Mouse (Mus musculus) layer of hippocampus, adult 8-10 months (tissue): ENCODE data around the gene Alkbh4. TPM values are rescaled to one million over a fixed set of nuclear protein-coding genes. Genes with fewer than 3 reads are reported as not detected.
"Not testable (repeated sequence)": the region's sequence is repeated elsewhere in the genome, so short reads cannot be mapped to it uniquely, and the experiment has no call there.

Source experiments
- DNase-seq, 2 experiments: peaks; one replicate each; pipeline ENCODE4 v3.0.0; 2022; ENCODE audit warnings: low spot score in 2 of 2
- total RNA-seq, 4 experiments: library from RNA; stranded (reverse); gene quantifications; 2 replicates each; pipeline ENCODE4 v1.2.4; 2022

The Alkbh4 gene
- total RNA-seq, result 10 to 100 TPM in 1 of 4 experiments, 1 to 10 TPM in 3; 8.7 to 10.8 (median 9.6) TPM

DNA sequence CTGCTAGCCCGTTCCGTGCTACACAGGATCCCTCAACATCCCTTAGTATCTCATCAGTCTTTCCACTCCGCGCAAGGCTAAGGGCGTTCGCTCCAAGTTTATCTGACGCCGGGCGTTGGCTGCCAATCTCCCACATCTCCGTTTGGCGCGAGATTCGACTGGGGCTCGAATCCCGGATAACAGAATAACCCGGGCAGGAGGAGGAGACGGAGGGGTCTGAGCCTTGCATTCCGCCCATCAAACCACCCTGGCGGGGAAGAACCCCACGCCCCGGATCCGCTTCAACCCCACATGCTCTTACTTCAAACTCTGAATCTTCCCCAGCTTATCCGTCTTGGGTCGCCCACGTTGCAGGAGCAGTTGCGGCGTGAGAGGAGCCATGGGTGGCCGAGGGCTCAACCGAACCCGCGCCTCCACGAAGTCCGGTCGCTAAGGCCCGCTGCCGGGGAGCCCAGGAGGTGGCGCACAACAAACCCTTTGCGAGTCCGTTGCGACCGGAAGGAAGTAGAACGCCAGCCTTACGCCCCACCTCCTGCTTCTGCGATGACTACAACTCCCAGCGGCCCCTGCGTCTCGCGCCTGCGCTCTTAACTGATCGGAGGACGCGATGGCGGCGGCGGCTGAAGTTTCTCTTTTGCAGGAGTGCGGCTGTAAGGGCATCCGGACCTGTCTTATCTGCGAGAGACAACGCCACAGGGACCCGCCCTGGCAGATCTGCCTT is at the start of gene Alkbh4, which contains the start of gene Lrwd1:
Alkbh4 (plus strand) TSS at position 576 of the 721 bp plus-strand sequence.
Lrwd1 (minus strand) TSS at position 504 of the 721 bp plus-strand sequence.
- DNase-seq, result peak; percentile 93 to 96

DNA sequence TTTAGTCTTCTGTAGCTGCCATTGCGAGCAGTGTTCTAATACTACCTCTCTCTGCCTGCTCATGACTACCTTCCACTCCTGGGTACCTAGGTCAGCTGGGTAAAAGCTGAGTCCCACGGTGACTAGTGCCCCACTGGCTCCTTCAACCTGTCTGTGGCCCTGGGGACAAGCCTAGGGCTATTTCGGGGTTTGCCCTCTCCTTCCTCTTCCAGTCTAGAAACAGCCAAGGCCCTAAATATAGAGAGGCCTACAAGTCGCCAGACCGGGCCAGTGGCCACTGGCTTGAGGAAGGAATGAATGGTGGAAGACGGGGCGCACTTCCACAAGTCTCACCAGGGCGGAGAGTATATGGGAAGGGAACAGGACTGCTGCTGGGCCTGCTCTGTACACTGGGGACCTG is 49.7 kb upstream of the Alkbh4 start:
- no peak for DNase-seq

DNA sequence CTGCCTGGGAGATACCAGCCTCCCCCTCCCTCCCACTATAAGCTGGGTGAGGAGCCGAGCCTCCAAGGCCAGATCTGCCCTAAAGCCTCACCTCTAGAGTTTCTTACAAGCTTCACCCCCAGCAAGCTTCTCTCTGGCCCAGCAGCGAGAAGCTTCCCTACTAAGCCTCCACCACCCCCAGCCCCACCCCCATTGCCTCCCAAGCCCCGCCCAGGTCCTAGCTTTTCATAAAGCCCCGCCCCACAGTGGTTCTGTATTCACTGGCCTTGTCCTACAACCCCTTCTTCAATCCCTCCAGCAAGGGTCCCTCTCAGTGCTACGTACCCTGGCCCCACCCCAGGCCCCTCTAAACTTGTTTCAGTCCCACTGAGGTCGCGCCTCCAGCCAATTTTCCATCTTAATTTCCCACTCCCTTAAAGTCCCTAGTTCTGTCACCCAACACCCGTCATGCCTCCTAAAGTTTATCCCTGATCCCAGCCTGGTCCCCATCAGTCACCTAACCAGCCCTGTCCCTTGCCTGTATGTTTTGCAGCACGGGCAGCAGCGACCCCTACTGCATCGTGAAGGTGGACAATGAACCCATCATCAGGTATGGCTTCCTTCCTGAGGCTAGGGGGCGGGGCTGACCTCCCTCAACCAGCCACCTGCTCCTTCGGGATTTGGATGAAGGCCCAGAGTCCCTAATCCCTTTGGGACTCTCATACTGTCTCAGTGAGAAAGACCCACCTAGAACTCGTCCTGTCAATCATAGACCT is 46.9 kb upstream of the Alkbh4 start:
- no peak for DNase-seq

- no peak for DNase-seq
Measured at GRCm38 (mm10) chr5:136091927-136092326, 44.0 kb upstream of the Alkbh4 start.

- no peak for DNase-seq
Measured at GRCm38 (mm10) chr5:136094249-136095010, 41.5 kb upstream of the Alkbh4 start.

GRCm38 (mm10) chr5:136095089-136095488 is 40.9 kb upstream of the Alkbh4 start:
- DNase-seq, result no peak

- DNase-seq, result no peak
Measured at GRCm38 (mm10) chr5:136098536-136098935, 37.4 kb upstream of the Alkbh4 start.

DNA sequence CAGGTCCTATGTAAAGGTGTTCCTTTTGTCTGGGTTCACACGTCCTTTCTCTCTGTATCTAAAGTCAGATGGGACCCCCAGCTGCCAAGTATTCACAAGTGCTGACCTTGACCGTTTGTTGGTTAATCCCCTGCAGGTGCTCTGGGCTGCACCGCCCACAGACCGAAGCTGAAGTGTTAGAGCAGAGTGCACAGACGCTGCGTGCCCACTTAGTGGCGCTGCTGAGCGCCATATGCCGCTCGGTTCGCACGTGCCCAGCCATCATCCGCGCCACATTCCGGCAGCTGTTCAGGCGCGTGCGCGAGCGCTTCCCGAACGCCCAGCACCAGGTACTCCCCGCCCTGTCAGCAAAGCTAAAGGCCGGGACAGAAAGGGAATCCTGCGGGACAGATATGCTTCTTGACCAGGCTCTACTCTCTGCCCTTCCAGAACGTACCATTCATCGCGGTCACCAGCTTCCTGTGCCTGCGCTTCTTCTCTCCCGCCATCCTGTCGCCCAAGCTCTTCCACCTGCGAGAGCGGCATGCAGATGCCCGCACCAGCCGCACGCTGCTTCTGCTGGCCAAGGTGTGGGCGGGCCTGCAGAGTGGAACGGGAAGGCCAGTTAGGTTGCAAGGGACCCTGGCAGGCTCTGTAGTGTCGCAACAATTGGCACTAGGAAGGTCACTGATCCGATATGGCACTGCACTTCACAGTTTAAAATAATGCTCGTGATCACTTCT is 33.7 kb upstream of the Alkbh4 start:
- peak in 1 of 2 experiments; percentile 67 for DNase-seq

DNA sequence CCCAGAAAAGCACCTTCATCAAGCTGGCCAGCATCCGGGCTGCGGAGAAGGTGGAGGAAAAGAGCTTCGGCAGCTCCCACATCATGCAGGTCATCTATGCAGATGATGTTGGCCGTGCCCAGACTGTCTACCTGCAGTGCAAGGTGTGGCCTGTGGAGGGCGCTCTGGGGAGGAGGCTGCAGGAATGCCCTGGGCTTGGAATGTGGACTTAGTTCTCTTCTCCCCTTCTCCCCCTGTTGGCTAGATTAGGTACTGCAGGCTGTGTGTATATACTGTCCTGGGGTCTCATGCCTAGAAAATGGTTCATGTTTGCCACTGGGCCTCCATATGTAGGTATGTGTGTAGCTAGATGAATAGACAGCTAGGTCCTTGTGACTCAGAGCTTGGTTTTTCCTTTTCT is 31.4 kb upstream of the Alkbh4 start:
- DNase-seq, result no peak

GRCm38 (mm10) chr5:136108486-136108885 is 27.5 kb upstream of the Alkbh4 start:
- no peak for DNase-seq

GRCm38 (mm10) chr5:136109042-136109441 is 26.9 kb upstream of the Alkbh4 start:
- no peak for DNase-seq

DNA sequence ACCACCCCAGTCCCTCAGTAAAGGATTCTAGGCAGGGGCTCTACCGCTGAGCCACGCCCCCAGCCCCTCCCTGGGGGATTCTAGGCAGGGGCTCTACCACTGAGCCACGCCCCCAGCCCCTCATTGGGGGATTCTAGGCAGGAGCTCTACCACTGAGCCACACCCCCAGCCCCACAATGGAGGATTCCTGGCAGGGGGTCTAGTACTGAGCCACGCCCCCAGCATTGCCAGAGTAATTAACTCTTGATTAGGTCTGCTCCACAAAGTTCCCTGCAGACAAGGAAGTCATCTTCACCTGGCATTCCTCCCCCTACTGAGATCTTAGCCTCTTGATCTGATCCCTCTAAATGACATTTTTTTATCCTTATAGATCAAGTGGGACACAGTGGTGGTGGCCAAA is 22.4 kb upstream of the Alkbh4 start:
- DNase-seq, result not testable (repeated sequence)

DNA sequence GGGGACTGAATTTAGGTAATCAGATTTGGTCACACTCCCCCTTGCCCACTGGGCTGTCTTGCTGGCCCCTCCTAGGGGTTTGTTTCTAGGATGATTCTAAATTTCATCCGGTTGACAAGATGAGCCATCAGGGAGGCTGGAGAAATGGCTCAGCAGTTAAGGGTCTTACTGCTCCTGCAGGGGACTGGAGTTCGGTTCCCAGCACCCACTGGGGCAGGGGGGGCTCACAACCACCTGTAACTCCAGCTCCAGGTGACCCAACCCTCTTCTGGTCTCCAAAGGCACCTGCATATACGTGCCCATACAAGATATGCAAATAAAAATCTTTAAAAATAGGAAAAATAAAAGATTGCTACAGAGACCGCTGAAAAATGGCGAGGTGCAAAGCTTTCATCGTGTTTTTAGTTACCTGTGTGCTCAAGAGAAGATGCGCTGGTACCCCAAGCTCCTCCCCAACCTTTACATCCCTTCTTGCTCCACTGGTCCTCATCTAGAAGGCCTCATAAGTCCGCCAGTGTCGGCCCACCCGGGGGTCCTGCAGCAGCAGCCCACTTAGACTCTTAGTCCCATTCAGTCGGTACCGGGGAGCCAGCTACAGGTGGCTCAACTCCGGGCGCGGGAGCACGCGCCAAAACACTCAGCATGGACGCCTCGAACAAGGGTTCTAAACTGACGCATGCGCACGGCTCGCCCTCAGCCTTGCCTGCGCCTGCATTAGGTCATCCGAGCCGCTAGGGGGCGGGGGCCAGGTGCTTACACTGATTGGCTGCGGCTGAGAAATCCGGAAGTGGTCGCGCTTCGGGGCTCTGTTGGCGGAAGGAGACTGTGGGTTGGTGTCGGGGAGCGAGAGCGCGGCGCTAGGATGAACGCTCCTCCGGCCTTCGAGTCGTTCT is 19.8 kb upstream of the Alkbh4 start, which contains the start of gene Polr2j:
Polr2j (plus strand) TSS at position 741 of the 893 bp plus-strand sequence.
- peak; percentile 93 to 98 for DNase-seq

DNA sequence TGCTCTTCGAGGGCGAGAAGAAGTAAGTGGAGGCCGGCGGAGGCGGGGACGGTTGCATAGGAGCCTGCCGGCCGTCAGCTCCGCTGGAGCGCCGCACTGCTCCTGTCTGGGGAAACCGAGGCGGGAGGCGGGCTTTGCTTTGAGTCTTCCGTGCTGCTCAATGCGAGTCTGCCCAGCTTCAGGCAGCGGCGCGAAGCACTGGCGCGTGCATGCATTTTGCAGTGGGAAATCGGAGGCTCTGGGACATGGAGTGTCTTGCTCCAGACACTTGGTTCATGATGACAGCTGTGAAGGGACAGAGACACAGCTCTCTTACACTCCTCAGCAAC is 19.2 kb upstream of the Alkbh4 start:
- DNase-seq, result no peak

- DNase-seq, result no peak
Measured at GRCm38 (mm10) chr5:136122165-136122564, 13.8 kb upstream of the Alkbh4 start.

DNA sequence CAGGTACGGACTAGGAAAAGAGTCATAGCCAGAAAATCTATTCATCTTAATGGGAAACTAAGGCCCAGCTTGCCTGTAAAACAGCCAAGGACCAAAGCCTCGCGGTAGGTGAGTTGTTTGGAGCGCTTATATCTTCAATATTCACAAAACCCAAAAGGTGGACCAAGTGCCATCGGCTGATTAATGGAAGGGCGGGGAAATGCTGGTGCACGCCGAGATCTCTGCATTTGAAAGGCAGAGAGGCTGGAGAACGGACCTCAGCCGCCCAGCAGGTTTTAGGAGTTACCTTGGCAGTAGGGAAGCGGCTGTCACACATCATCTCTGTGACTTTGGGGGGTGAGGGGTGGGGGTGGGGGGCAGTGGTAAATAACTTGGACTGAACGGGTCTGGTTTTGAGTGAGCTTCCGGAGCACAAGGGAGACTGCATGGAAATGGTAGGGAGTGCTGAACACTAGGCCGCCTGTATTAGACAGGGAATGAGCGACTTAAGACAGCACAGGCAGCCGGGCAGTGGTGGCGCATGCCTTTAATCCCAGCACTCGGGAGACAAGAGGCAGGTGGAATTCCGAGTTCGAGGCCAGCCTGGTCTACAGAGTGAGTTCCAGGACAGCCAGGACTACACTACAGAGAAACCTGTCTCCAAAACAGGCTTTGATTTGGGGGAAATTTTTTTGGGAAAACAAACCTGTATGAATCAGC is 495 bp downstream of the Alkbh4 start:
- DNase-seq, result no peak

GRCm38 (mm10) chr5:136137658-136138274 is 1.8 kb downstream of the Alkbh4 start:
- DNase-seq, result no peak

DNA sequence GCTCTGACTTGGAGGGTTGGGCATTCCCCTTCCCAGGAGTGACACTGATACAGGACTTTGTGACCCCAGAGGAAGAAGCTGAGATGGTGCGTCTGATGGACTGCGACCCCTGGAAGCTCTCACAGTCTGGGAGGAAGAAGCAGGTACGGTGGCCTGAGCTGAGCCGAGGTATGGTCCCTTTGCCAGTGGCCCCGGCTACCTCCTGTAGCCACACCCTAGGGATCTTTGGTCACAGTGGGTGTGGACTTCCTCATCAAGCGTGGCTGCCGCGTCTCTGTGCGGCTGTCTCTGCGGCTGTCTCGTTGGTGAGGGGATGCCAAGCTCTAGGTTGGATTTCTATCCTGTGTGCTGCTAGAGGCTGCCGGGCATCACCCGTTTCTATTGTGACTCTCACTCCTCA is 3.4 kb downstream of the Alkbh4 start:
- DNase-seq, result no peak

- DNase-seq, result no peak
Measured at GRCm38 (mm10) chr5:136140057-136140482, 4.1 kb downstream of the Alkbh4 start.
